Mouse (Mus musculus): ENCODE results near the gene Klrb1b. TPM values are rescaled to one million over a fixed set of nuclear protein-coding genes. Genes with fewer than 3 reads are reported as not detected.

Klrb1b gene
- total and polyA plus RNA-seq, 2 experiments from 2014 or later = not detected

DNA sequence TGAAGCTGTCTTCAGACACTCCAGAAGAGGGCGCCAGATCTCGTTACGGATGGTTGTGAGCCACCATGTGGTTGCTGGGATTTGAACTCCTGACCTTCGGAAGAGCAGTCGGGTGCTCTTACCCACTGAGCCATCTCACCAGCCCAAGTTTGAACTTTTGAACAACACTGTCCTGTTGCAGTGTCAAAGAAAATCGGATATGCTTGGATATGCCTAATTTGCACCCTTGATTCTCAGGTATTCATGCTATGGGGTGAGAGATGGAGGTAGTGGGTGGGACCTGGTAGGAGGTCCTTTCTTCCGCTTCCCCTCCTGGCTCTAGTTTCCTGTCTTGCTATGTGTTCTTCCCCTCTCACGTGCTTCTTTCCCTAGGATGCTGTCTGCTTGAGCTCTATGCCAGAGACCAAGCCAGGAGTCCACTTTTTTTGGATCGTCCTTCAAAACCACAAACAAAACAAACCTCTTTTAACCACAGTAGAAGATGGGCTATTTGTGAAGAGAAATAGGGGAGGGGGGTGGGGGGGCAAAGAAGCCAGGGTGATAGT is 19.9 kb upstream of the Klrb1b start:
- WGBS = 69% methylated on average over 6 of the region's 9 CpGs
- no peak for ATAC-seq

DNA sequence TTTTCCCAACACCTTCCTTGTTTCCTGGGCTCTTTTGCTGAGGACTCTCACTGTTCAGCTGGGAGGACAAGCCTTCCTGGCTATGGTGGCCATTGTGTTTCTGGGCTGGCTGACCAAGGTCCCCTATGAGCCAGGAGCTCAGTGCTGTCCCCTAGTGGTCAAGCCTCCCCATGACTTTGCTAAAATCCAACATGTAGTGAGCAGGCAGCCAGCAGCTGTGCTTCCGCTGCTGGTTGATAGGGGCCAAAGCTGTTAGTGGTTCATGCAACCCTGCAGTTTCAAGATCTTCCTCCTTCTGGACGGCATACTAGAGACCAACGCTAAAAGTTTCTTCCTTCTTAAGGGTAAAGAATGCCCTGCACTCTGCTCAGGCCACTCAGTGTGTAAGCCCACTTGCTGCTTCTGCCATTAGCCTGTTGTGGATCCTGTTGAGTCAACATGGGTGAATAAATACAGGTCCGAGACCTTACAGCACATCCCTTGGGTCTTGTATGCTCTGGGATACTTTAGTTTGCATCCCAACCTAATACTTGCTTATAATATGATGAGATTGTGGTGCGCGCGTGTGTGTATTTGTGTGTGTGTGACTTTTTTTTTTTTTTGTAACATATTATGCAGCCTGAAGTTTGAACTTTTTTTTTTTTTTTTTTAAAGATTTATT is 19.3 kb upstream of the Klrb1b start:
- peak; percentile 100 for TF ChIP-seq CTCF (IDR thresholded peaks at IDR 0.05; ENCODE audit: low read depth)
- no peak overlapping the region for H3K4me2 ChIP-seq (ENCODE audit: low read depth, low read length)

More for the DNA sequence above, 19.9 kb upstream of the Klrb1b start:
- Histone ChIP-seq H3K9me3 (ENCODE audit: low read length) (no peaks in the 10 kb centered on the region), H3K36me3 (ENCODE audit: insufficient read depth, low read length) (no peaks in the 10 kb centered on the region), H3K9ac (replicated peaks; ENCODE audit: low read length) (no peak overlapping the region), H3K4me2 (ENCODE audit: low read depth, low read length) (no peak overlapping the region), H3K4me3 (ENCODE audit: low read length) (no peak overlapping the region), H3K27ac (no peak overlapping the region), H3K4me1 (ENCODE audit: insufficient read depth, low read length) (0 out of 2 replicates have a peak, but pooled peaks cover 3% of the 10 kb centered on the region), H3K27me3 (ENCODE audit: insufficient read depth, low read length) (no peaks in the 10 kb centered on the region)
- DNase-seq (ENCODE audit: low spot score) = no peak
- no peak for TF ChIP-seq CTCF (IDR thresholded peaks at IDR 0.05; ENCODE audit: low read depth)

GRCm38 (mm10) chr6:128844586-128845080 is 18.5 kb upstream of the Klrb1b start:
- Histone ChIP-seq H3K36me3 (ENCODE audit: insufficient read depth, low read length) (no peaks in the 10 kb centered on the region), H3K4me2 (ENCODE audit: low read depth, low read length) (peak overlapping the region; percentile 61), H3K27ac (no peak overlapping the region; the same call in 1 of the 2 replicates), H3K9ac (replicated peaks; ENCODE audit: low read length) (no peak overlapping the region), H3K4me3 (ENCODE audit: low read length) (peak overlapping the region; percentile 61; the same call in 1 of the 2 replicates), H3K27me3 (ENCODE audit: insufficient read depth, low read length) (no peaks in the 10 kb centered on the region), H3K4me1 (ENCODE audit: insufficient read depth, low read length) (0 out of 2 replicates have a peak, but pooled peaks cover 3% of the 10 kb centered on the region), H3K9me3 (ENCODE audit: low read length) (no peaks in the 10 kb centered on the region)
- no peak for ATAC-seq
- WGBS = 79% methylated on average over 5 of the region's 5 CpGs
- no peak for DNase-seq (ENCODE audit: low spot score)
- TF ChIP-seq CTCF (IDR thresholded peaks at IDR 0.05; ENCODE audit: low read depth) = no peak

More for the DNA sequence above, 19.3 kb upstream of the Klrb1b start:
- WGBS = 33% methylated on average over 7 of the region's 7 CpGs
- H3K9me3 ChIP-seq (ENCODE audit: low read length) = no peaks in the 10 kb centered on the region
- H3K4me1 ChIP-seq (ENCODE audit: insufficient read depth, low read length) = 0 out of 2 replicates have a peak, but pooled peaks cover 3% of the 10 kb centered on the region
- H3K27me3 ChIP-seq (ENCODE audit: insufficient read depth, low read length) = no peaks in the 10 kb centered on the region
- no peaks in the 10 kb centered on the region for H3K36me3 ChIP-seq (ENCODE audit: insufficient read depth, low read length)
- H3K9ac ChIP-seq (replicated peaks; ENCODE audit: low read length) = no peak overlapping the region
- peak; percentile 33 for ATAC-seq
- DNase-seq (ENCODE audit: low spot score) = peak; percentile 93
- H3K27ac ChIP-seq = no peak overlapping the region
- no peak overlapping the region for H3K4me3 ChIP-seq (ENCODE audit: low read length)

DNA sequence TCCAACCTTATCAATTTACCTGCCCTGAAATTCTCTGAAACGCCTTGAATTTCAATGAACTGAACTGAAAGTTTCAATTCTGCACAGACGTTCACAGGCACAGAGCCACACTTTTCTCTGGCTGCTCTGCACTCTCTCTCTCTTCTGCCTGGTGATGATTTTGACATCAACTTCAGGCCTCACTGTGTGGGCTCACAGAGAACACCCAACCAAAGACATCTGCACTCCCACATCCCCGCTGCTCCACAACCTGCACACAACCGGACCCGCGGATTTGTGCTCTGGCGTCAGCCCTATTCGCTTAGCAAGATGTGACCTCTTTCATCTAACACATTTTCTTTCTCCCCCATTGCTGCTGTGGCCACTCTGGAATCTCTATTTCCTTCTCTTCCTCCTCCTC is 18.0 kb upstream of the Klrb1b start:
- TF ChIP-seq CTCF (IDR thresholded peaks at IDR 0.05; ENCODE audit: low read depth) = no peak
- Histone ChIP-seq H3K4me1 (ENCODE audit: insufficient read depth, low read length) (0 out of 2 replicates have a peak, but pooled peaks cover 3% of the 10 kb centered on the region), H3K27me3 (ENCODE audit: insufficient read depth, low read length) (no peaks in the 10 kb centered on the region), H3K9ac (replicated peaks; ENCODE audit: low read length) (no peak overlapping the region; the same call in 1 of the 2 replicates), H3K4me2 (ENCODE audit: low read depth, low read length) (peak overlapping the region; percentile 61), H3K9me3 (ENCODE audit: low read length) (no peaks in the 10 kb centered on the region), H3K27ac (no peak overlapping the region; the same call in 1 of the 2 replicates), H3K36me3 (ENCODE audit: insufficient read depth, low read length) (no peaks in the 10 kb centered on the region), H3K4me3 (ENCODE audit: low read length) (peak overlapping the region; percentile 61)
- no peak for ATAC-seq
- WGBS = 22% methylated on average over 8 of the region's 8 CpGs
- no peak for DNase-seq (ENCODE audit: low spot score)

GRCm38 (mm10) chr6:128843479-128843992 is 17.4 kb upstream of the Klrb1b start:
- under 1% methylated on average over 22 of the region's 22 CpGs for WGBS
- no peak; the same call in 1 of the 2 replicates for TF ChIP-seq CTCF (IDR thresholded peaks at IDR 0.05; ENCODE audit: low read depth)
- peak overlapping the region; percentile 61 for H3K4me2 ChIP-seq (ENCODE audit: low read depth, low read length)
- H3K9ac ChIP-seq (replicated peaks; ENCODE audit: low read length) = peak overlapping the region; percentile 62
- H3K9me3 ChIP-seq (ENCODE audit: low read length) = no peaks in the 10 kb centered on the region
- ATAC-seq (peak; percentile 57), DNase-seq (ENCODE audit: low spot score) (peak; percentile 71)
- peak overlapping the region; percentile 61 for H3K4me3 ChIP-seq (ENCODE audit: low read length)
- H3K4me1 ChIP-seq (ENCODE audit: insufficient read depth, low read length) = 0 out of 2 replicates have a peak, but pooled peaks cover 3% of the 10 kb centered on the region
- H3K27me3 ChIP-seq (ENCODE audit: insufficient read depth, low read length) = no peaks in the 10 kb centered on the region
- no peaks in the 10 kb centered on the region for H3K36me3 ChIP-seq (ENCODE audit: insufficient read depth, low read length)
- peak overlapping the region; percentile 81 for H3K27ac ChIP-seq

GRCm38 (mm10) chr6:128842945-128843478 is 16.9 kb upstream of the Klrb1b start:
- peak overlapping the region; percentile 64 for H3K9ac ChIP-seq (replicated peaks; ENCODE audit: low read length)
- 0 out of 2 replicates have a peak, but pooled peaks cover 3% of the 10 kb centered on the region for H3K4me1 ChIP-seq (ENCODE audit: insufficient read depth, low read length)
- H3K27me3 ChIP-seq (ENCODE audit: insufficient read depth, low read length) = no peaks in the 10 kb centered on the region
- peak overlapping the region; percentile 88 for H3K27ac ChIP-seq
- peak overlapping the region; percentile 61 for H3K4me2 ChIP-seq (ENCODE audit: low read depth, low read length)
- H3K9me3 ChIP-seq (ENCODE audit: low read length) = no peaks in the 10 kb centered on the region
- under 1% methylated on average over 44 of the region's 44 CpGs for WGBS
- H3K4me3 ChIP-seq (ENCODE audit: low read length) = peak overlapping the region; percentile 61
- DNase-seq (ENCODE audit: low spot score) (peak; percentile 97), ATAC-seq (peak; percentile 90)
- no peaks in the 10 kb centered on the region for H3K36me3 ChIP-seq (ENCODE audit: insufficient read depth, low read length)
- TF ChIP-seq CTCF (IDR thresholded peaks at IDR 0.05; ENCODE audit: low read depth) = peak; percentile 24
